Mouse (Mus musculus): ENCODE data around the gene Ano2.

Gene Ano2

DNA sequence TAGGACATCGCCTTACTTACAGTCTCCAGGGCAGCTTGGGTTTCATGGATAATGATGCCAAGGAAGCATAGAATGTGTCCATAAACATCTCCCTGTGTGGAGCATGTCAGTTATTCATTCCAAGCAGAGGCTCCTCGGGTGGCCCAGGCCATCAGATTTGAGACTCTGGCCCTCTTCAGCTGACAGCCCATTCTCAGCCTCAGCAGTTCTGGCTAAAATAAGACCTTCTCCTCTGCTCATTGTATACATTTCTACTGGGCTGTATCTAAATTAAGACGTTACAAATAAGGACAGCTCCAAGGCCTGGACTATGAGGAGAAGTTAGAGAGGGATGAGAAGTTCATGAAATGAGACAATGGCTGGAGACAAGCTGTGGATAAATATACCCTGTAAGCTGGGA, 204.1 kb downstream of the Ano2 start:
- no peak for DNase-seq (ENCODE audit: low read depth, low spot score)

GRCm38 (mm10) chr6:125914446-125914845, 224.2 kb downstream of the Ano2 start:
- peak; percentile 7 for DNase-seq (ENCODE audit: low read depth, low spot score)

DNA sequence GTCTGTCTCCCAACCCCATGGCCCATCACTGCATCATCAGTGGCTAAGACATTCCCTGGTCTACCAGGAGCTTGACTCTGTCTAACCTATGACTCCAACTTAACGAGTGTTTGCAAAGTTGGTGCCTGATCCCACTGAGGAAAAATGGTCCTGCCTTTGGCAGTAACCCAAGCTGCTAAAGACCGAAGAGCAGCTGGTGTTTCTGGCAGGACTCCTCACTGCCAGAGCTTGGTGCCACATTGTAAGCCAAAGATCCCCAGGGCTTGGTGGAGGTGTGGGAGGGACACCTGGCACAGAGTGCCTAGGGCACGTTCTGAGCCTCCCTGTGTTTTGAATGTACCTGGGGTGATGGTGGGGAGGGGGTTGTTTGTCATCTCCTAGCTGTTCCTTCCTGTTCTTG, 232.5 kb downstream of the Ano2 start:
- peak; percentile 53 for DNase-seq (ENCODE audit: low read depth, low spot score)

GRCm38 (mm10) chr6:125924979-125925378, 234.8 kb downstream of the Ano2 start:
- no peak for DNase-seq (ENCODE audit: low read depth, low spot score)

- DNase-seq (ENCODE audit: low read depth, low spot score), result no peak
Measured at GRCm38 (mm10) chr6:125925861-125926260, 235.6 kb downstream of the Ano2 start.

DNA sequence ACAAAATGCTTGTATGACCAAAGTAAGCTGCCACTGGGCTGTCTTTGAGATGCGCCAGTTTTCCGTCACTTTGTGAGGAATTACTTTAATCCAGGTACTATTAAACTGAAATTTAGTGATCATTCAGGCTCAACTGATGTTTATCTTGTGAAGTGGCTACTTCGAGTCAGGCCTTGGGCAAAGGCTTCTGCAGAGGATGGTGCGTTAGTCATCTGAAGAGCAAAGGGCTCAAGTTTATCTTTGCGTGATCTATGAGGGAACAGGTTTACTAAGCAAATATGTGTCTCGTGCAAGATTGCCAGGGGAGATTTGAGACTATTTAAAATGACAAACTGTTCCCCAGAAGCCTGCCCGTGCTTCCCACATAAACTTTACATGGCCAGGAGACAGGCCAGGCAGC, 241.7 kb downstream of the Ano2 start:
- DNase-seq (ENCODE audit: low read depth, low spot score), result no peak

DNA sequence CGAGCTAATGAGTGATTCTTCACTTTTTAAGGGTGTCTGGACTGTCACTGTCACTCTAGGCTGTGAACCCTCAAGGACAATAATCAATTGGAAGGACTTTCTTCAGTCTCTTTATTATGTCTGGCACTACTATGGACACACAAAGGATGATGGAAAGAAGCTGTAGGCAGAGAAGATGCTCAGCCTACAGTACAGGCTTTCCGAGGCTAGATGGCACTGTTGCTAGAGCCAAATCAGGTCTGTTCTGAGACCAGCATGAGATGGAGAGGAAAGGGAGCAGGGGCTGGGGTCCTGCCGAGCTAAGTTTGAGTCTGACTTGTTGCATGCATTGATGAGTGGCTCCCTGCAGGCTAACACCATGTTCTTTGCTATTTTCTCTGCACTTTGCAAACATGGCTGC, 264.7 kb downstream of the Ano2 start:
- peak; percentile 53 for DNase-seq (ENCODE audit: low read depth, low spot score)

DNA sequence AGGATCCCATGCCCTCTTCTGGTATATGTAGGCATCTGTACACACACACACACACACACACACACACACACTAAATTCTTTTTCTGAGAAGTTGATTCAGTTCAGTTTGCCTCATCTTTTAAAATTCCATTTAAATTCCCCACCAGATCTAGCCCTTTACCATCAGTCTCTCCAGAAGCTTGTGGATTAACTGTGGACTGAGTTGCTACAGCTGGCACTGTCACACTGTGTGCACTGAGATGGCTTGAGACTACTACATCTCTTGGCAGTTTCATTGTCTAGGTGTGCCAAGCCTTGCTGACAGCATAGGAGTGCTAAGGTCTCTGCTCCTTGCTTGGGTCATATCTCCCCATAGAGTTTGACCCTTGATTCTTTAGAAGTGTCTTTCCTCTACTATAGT, 283.3 kb downstream of the Ano2 start:
- DNase-seq (ENCODE audit: low read depth, low spot score), result no peak

DNA sequence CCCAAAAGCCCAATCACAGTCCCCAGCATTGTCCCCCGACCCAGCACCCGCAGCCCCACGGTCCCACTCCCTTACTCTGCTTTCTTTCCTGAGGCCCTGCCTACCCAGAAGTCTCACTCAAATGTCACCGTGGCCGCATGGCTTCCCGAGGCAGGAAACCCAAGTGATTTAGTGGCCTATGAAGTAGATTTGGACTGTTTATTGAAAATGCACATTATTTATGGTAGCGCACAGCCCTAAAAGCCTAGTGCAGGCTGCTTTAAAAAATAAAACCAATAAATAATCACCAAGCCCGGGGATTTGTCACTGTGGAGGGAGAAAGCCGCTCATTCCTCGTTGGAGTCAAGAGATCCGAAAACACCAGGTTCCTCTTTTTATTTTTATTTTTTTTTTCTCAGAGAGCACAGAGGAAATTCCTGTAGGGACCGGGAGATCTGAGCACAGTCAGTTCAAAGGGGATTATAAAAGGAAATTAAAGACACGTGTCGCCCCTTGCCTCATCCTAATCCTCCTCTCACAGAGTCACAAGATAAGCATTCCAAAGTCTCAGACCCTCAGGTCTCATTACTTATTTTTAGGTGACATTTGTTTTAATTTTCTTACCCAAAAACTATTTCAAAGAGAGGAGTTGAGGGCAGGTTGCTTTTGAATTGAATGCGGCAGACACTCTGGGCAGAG, 285.7 kb downstream of the Ano2 start:
- DNase-seq (ENCODE audit: low read depth, low spot score), result no peak

DNA sequence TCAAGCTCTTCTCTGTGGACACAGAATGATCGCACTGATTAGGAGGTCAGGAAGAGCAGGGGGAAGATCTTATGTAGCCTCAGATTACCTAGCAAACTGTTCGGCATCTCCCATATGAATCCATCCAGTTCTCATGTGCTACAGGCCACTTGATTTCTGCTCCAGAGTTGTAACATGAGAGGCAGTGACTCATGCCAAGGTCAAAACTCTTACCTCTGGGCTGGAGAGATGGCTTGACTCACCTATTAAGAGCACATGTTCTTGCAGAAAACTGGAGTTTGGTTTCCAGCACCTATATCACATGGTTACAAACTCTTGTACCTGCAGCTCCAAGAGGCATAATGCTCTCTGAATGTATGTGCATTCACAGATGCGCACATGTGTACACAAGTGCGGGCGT, 289.4 kb downstream of the Ano2 start:
- DNase-seq (ENCODE audit: low read depth, low spot score), result no peak

DNA sequence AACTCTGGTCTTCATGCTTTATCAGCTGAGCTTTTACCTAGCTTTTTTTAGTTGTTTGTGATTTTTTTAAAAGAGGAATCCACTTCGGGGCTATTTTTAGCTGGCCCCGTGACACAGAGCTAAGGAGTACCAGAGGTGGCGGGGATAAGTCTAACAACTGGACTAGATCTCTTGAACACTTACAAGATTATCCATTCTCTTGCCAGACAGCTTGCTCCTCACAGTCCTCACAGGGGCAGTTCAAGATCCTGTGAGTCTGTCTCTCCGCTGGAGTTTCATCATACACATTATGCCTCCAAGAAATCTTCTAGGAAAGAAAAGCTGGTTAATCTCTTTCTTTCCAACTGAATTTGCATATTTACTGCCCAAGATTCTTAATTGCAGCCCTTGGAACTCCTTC, 293.8 kb downstream of the Ano2 start:
- DNase-seq (ENCODE audit: low read depth, low spot score), result no peak

DNA sequence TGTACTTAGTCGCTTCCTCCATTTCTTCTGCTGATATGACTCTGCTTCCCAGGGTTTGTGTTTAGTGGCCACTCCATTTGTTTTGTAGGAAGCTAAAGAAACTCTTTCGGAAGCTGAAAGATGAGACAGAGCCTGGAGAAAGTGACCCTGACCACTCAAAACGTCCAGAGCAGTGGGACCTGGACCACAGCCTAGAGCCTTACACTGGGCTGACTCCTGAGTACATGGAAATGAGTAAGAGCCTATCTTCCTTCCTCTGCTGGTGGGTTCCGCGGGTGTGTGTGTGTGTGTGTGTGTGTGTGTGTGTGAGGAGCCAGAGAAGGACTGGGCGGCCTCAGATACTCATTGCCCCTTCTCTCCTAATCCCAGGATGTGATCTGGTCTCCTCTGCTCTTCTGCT, 302.5 kb downstream of the Ano2 start:
- DNase-seq (ENCODE audit: low read depth, low spot score), result no peak

- no peak for DNase-seq (ENCODE audit: low read depth, low spot score)
Measured at GRCm38 (mm10) chr6:126001797-126002196, 311.6 kb downstream of the Ano2 start.

DNA sequence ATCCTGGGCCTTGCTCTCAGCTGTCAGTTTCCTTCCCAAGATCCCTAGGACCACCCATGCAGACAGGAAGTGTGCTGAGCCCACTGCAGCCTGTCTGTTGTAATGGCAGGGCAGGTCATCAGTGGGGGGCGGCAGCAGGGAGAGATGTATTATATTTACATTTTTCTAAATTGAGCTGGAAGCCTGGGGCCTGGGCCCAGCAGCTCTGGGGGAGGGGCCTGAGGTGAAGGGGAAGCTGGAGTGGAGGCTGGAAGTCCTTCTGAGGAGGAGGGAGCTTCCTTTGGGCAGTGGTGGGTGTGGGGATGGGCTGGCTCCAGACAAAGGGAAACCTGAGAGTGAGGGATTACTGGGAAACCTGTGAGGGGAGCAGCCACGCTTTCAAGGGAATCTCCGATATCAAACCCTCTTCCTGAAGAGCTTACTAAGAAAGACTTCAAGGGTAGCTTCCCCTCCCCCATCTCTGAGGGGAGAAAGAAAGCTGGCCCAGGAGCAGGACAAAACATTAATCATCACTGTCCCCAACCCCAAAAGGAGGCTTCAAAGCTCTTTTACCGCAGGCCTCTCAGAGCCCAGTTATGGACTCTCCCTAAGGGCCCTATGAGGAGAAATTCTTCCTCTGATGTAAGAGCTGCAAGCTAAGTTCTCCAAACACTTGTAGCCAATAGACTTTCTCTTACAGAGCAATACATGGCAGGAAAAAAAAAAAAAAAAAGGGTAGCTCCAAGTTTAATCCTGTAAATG, 313.0 kb downstream of the Ano2 start:
- DNase-seq (ENCODE audit: low read depth, low spot score), result no peak

DNA sequence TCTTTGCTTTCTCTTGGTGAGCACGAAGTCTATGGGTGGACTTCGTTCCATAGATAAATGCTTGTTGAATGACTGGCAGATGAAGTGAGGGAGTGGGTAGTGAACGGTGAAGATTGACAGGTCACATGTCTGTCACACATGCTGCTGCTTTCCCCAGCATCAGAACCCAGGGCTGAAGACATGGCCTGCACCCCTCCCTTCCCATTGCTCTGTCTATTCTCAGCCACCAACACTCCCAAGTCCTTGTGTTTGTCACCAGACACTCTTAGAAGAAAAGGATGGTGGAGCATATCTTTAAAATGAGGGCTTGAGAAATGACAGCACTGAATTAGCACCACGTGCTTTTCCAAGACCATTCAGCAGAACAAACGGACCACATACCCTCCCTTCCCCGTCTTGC, 316.4 kb downstream of the Ano2 start:
- DNase-seq (ENCODE audit: low read depth, low spot score), result no peak

DNA sequence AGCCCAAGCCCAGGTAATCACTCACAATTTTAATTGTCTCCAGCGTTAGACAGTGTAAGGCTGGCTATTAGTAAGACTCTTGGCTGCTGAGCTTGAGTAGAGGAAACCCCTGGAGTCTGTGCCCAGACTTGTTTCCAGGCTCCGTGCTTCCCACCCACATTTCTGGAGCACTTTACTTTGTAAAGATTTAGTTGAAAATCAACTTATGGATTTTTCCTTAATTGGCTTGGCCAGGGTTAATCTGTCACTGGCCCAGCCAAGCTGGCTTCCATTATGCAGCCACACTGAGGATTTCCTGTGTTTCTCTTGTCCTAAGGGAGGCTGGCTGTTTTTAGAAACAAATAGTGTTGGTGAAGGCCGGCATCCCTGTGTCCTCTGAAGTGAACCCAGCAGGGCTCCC, 318.9 kb downstream of the Ano2 start:
- DNase-seq (ENCODE audit: low read depth, low spot score), result peak; percentile 12

GRCm38 (mm10) chr6:126016991-126017390, 326.8 kb downstream of the Ano2 start:
- DNase-seq (ENCODE audit: low read depth, low spot score), result no peak

DNA sequence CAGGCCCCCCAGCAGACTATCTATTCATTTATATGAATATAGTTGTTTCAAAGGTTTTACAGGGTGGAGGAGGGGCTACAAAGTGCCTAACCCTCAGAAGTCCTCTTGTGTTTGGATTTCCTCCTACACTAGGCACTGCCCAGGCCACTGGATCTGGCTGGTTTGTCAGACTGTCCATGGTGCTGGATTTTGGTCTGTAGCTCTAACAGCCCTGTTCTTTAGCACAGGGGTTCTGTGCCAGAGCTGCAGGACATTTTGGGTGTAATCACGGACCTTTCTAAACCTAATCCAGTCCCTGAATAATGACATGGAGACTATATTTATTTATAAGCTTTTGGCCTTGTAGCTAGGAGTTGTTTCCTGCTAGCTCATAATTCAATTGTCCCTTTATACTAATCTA, 328.2 kb downstream of the Ano2 start:
- DNase-seq (ENCODE audit: low read depth, low spot score), result no peak

GRCm38 (mm10) chr6:126033693-126034402, 343.6 kb downstream of the Ano2 start:
- peak; percentile 22 for DNase-seq (ENCODE audit: low read depth, low spot score)

DNA sequence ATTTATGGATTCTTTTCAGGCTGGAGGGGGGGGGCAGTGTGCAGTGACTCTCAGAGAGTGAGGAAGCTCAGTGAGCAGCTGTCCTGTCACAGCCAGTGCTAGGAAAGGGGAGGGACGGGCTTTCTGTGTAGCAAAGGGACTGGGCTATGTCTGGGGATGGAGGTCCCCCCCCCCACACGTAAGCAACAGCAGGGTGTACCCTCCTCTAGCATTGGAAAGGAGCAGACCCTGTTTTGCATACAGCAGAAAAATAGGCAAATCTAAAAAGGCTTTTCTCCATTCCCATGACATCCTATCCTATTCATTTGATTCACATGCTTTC, 344.1 kb downstream of the Ano2 start:
- no peak for DNase-seq (ENCODE audit: low read depth, low spot score)

GRCm38 (mm10) chr6:126034728-126035127, 344.5 kb downstream of the Ano2 start:
- DNase-seq (ENCODE audit: low read depth, low spot score), result peak; percentile 20

GRCm38 (mm10) chr6:126035621-126036020, 345.4 kb downstream of the Ano2 start:
- no peak for DNase-seq (ENCODE audit: low read depth, low spot score)

GRCm38 (mm10) chr6:126045931-126046330, 355.7 kb downstream of the Ano2 start:
- DNase-seq (ENCODE audit: low read depth, low spot score), result no peak

Data from brain, adult 2 months (tissue).